Mouse (Mus musculus) CH12.LX (cell line): Measurements from ENCODE around the gene Acox2. TPM values are rescaled to one million over a fixed set of nuclear protein-coding genes. Genes with fewer than 3 reads are reported as not detected.

Experiments
- DNase-seq: peaks from one replicate; pipeline ENCODE4 v3.0.0-alpha.2; 2013; ENCODE audit errors: extremely low read depth
- H3K27ac ChIP-seq: 2 replicates; pipeline ENCODE4 v1.5.1; 2012; ENCODE audit warnings: low read depth, mild to moderate bottlenecking, control low read depth, moderate library complexity; ENCODE audit not compliant: insufficient read depth
- H3K27me3 ChIP-seq: replicated peaks from 2 replicates; pipeline ENCODE3; 2012; ENCODE audit warnings: inconsistent platforms
- H3K36me3 ChIP-seq, 2 experiments: replicated peaks in 1 of 2; 2 replicates each; pipeline versions ENCODE3 to v1.6.1; 2012; ENCODE audit warnings: inconsistent platforms in 1 of 2, low read length in 1 of 2, mild to moderate bottlenecking in 1 of 2, mixed read lengths in 1 of 2, moderate library complexity in 1 of 2; ENCODE audit not compliant: control insufficient read depth in 1 of 2, insufficient read depth in 1 of 2
- H3K4me1 ChIP-seq, 2 experiments: 2 replicates each; pipeline ENCODE4 v1.6.1; 2012; ENCODE audit warnings: inconsistent platforms in 1 of 2, moderate library complexity in 1 of 2; ENCODE audit not compliant: insufficient read depth in 2 of 2, control insufficient read depth in 1 of 2
- H3K4me2 ChIP-seq: 2 replicates; pipeline ENCODE4 v1.6.1; 2012; ENCODE audit warnings: low read depth, mild to moderate bottlenecking, control low read depth; ENCODE audit not compliant: poor library complexity, insufficient read depth, severe bottlenecking
- H3K4me3 ChIP-seq, 3 experiments: fragments of 150-350 bp in 1 of 3; sonication (generic) in 1 of 3; replicated peaks in 1 of 3; 2 replicates each; pipeline versions ENCODE3 to v1.5.1; 2011 to 2012; ENCODE audit warnings: low read depth in 2 of 3, low read length in 2 of 3, mild to moderate bottlenecking in 2 of 3, moderate library complexity in 2 of 3, control low read depth in 1 of 3, improper control_type of control experiment in 1 of 3, inconsistent platforms in 1 of 3, mixed read lengths in 1 of 3; ENCODE audit not compliant: poor library complexity in 1 of 3
- H3K79me2 ChIP-seq: replicated peaks from 2 replicates; pipeline ENCODE4 v1.6.1; 2012; ENCODE audit warnings: mild to moderate bottlenecking, moderate library complexity; ENCODE audit not compliant: control insufficient read depth, poor library complexity, insufficient read depth, severe bottlenecking; ENCODE audit errors: extremely low read depth
- H3K9ac ChIP-seq: 2 replicates; pipeline ENCODE4 v1.6.1; 2012; ENCODE audit warnings: low read depth, mild to moderate bottlenecking, control low read depth, moderate library complexity; ENCODE audit not compliant: insufficient read depth
- H3K9me3 ChIP-seq: replicated peaks from 2 replicates; pipeline ENCODE3; 2012; ENCODE audit warnings: low read length, inconsistent platforms, mixed read lengths
- BHLHE40 ChIP-seq: IDR thresholded peaks from 2 replicates; pipeline ENCODE4 v1.6.1; 2011; ENCODE audit warnings: mild to moderate bottlenecking, low read depth, low read length, improper control_type of control experiment
- CTCF ChIP-seq, 2 experiments: IDR thresholded peaks in 1 of 2; conservative IDR thresholded peaks in 1 of 2; 2 replicates each; pipeline ENCODE4 v1.5.1; 2011 to 2012; ENCODE audit warnings: low read depth in 2 of 2, low read length in 2 of 2, improper control_type of control experiment in 1 of 2, inconsistent platforms in 1 of 2, mild to moderate bottlenecking in 1 of 2, moderate library complexity in 1 of 2
- E2F4 ChIP-seq: IDR thresholded peaks from 2 replicates; pipeline ENCODE4 v1.6.1; 2011; ENCODE audit warnings: low read depth, low read length, improper control_type of control experiment; ENCODE audit not compliant: insufficient replicate concordance
- ELF1 ChIP-seq: IDR thresholded peaks from 2 replicates; pipeline ENCODE4 v1.6.1; 2014; ENCODE audit warnings: low read depth, mild to moderate bottlenecking, inconsistent platforms, low read length, improper control_type of control experiment
- EP300 ChIP-seq: IDR thresholded peaks from 2 replicates; pipeline ENCODE4 v1.6.1; 2011; ENCODE audit warnings: low read length, improper control_type of control experiment
- ETS1 ChIP-seq: conservative IDR thresholded peaks from 2 replicates; pipeline ENCODE4 v1.6.1; 2012; ENCODE audit warnings: low read depth, mild to moderate bottlenecking, inconsistent platforms, low read length, improper control_type of control experiment, moderate library complexity
- GABPA ChIP-seq: IDR thresholded peaks from 2 replicates; pipeline ENCODE4 v1.6.1; 2012; ENCODE audit warnings: low read depth, low read length, improper control_type of control experiment, inconsistent platforms; ENCODE audit not compliant: insufficient replicate concordance
- HCFC1 ChIP-seq: IDR thresholded peaks from 2 replicates; pipeline ENCODE4 v1.6.1; 2012; ENCODE audit warnings: low read depth, mild to moderate bottlenecking, inconsistent platforms, low read length, improper control_type of control experiment
- IRF4 ChIP-seq: IDR thresholded peaks from 2 replicates; pipeline ENCODE4 v1.6.1; 2014; ENCODE audit warnings: low read depth, mild to moderate bottlenecking, inconsistent platforms, low read length, improper control_type of control experiment
- JUN ChIP-seq: IDR thresholded peaks from 2 replicates; pipeline ENCODE4 v1.6.1; 2011; ENCODE audit warnings: low read depth, mild to moderate bottlenecking, low read length, improper control_type of control experiment, moderate library complexity; ENCODE audit not compliant: insufficient read depth
- KAT2A ChIP-seq: IDR thresholded peaks from 2 replicates; pipeline ENCODE4 v1.6.1; 2012; ENCODE audit warnings: low read length, improper control_type of control experiment, inconsistent platforms; ENCODE audit not compliant: insufficient replicate concordance
- MAX ChIP-seq: IDR thresholded peaks from 2 replicates; pipeline ENCODE4 v1.6.1; 2011; ENCODE audit warnings: low read length, improper control_type of control experiment
- MAZ ChIP-seq: IDR thresholded peaks from 2 replicates; pipeline ENCODE4 v1.6.1; 2012; ENCODE audit warnings: low read depth, mild to moderate bottlenecking, inconsistent platforms, low read length, improper control_type of control experiment, moderate library complexity
- MXI1 ChIP-seq: IDR thresholded peaks from 2 replicates; pipeline ENCODE4 v1.6.1; 2011; ENCODE audit warnings: mild to moderate bottlenecking, low read depth, low read length, improper control_type of control experiment
- MYC ChIP-seq: IDR thresholded peaks from 2 replicates; pipeline ENCODE4 v1.6.1; 2011; ENCODE audit warnings: low read depth, mild to moderate bottlenecking, improper control_type of control experiment, low read length
- NELFE ChIP-seq: IDR thresholded peaks from 2 replicates; pipeline ENCODE4 v1.6.1; 2011; ENCODE audit warnings: low read depth, low read length, improper control_type of control experiment
- NRF1 ChIP-seq: IDR thresholded peaks from 2 replicates; pipeline ENCODE4 v1.6.1; 2014; ENCODE audit warnings: low read depth, mild to moderate bottlenecking, inconsistent platforms, low read length, improper control_type of control experiment, moderate library complexity
- RAD21 ChIP-seq: IDR thresholded peaks from 2 replicates; pipeline ENCODE4 v1.6.1; 2011; ENCODE audit warnings: low read depth, mild to moderate bottlenecking, low read length, improper control_type of control experiment, moderate library complexity
- SIN3A ChIP-seq: IDR thresholded peaks from 2 replicates; pipeline ENCODE4 v1.6.1; 2012; ENCODE audit warnings: low read length, improper control_type of control experiment, inconsistent platforms
- SMC3 ChIP-seq: IDR thresholded peaks from 2 replicates; pipeline ENCODE4 v1.6.1; 2011; ENCODE audit warnings: low read depth, low read length, improper control_type of control experiment
- TCF12 ChIP-seq: IDR thresholded peaks from 2 replicates; pipeline ENCODE4 v1.6.1; 2014; ENCODE audit warnings: low read depth, mild to moderate bottlenecking, inconsistent platforms, low read length, improper control_type of control experiment
- UBTF ChIP-seq: IDR thresholded peaks from 2 replicates; pipeline ENCODE4 v1.6.1; 2012; ENCODE audit warnings: low read depth, mild to moderate bottlenecking, inconsistent platforms, low read length, improper control_type of control experiment, moderate library complexity
- USF1 ChIP-seq: IDR thresholded peaks from 2 replicates; pipeline ENCODE4 v1.6.1; 2014; ENCODE audit warnings: low read depth, mild to moderate bottlenecking, inconsistent platforms, low read length, improper control_type of control experiment
- USF2 ChIP-seq: conservative IDR thresholded peaks from 2 replicates; pipeline ENCODE4 v1.6.1; 2011; ENCODE audit warnings: low read depth, low read length, improper control_type of control experiment
- ZC3H11A ChIP-seq: IDR thresholded peaks from 2 replicates; pipeline ENCODE4 v1.6.1; 2012; ENCODE audit warnings: low read depth, mild to moderate bottlenecking, inconsistent platforms, low read length, improper control_type of control experiment
- ZMIZ1 ChIP-seq: IDR thresholded peaks from 2 replicates; pipeline ENCODE4 v1.6.1; 2012; ENCODE audit warnings: low read depth, mild to moderate bottlenecking, inconsistent platforms, low read length, improper control_type of control experiment
- dilution Hi-C: fragments of 300-500 bp; cut with MboI; formaldehyde crosslinking; loops from 2 replicates; pipeline ENCODE4 v1.14.3; 2020; ENCODE audit warnings: low sequenced_read_pairs; ENCODE audit not compliant: extremely low pct_unique_long_range_greater_than_20kb, extremely low pct_ligation_motif_present
- in situ Hi-C: fragments of 300-500 bp; cut with MboI; formaldehyde crosslinking; loops from 3 replicates; pipeline ENCODE4 v1.14.3; 2019; ENCODE audit warnings: low sequenced_read_pairs, low pct_ligation_motif_present, low pct_unique_long_range_greater_than_20kb, mixed read lengths
- polyA plus RNA-seq: library from polyadenylated mRNA; unstranded; fragments of >175 nt; gene quantifications from 2 replicates; pipeline ENCODE4 v1.2.1, GENCODE M21; 2012; ENCODE audit warnings: low read depth; ENCODE audit not compliant: insufficient read length
- total RNA-seq, 2 experiments: library from RNA; depleted of rRNA; stranded (reverse); fragments of 300-350 nt in 1 of 2; fragments of >200 nt in 1 of 2; gene quantifications; 2 replicates each; pipeline ENCODE4 v1.2.3; 2012 to 2014

Gene Acox2
- total and polyA plus RNA-seq, 3 experiments: not detected

GRCm38 (mm10) chr14:8222561-8222960 is 36.6 kb downstream of the Acox2 start:
- Histone ChIP-seq H3K27me3 (no peaks in the 10 kb centered on the region), H3K79me2 (no peaks in the 10 kb centered on the region), H3K4me3 (no peak overlapping the region), H3K4me2 (no peak overlapping the region), H3K9ac (no peak overlapping the region), H3K4me1 (peaks cover 4 to 23% of the 10 kb centered on the region in 2 experiments), H3K9me3 (no peaks in the 10 kb centered on the region), H3K27ac (no peak overlapping the region), H3K36me3 (peaks cover 0 to 4% of the 10 kb centered on the region in 2 experiments)
- DNase-seq: no peak
- TF ChIP-seq MAZ (no peak), JUN (no peak), MAX (no peak), EP300 (no peak), BHLHE40 (no peak), ETS1 (no peak), ZC3H11A (no peak), RAD21 (no peak), ELF1 (no peak), NELFE (no peak), CTCF (conservative IDR thresholded peaks at IDR 0.05 in 1 of 2, IDR thresholded peaks at IDR 0.05 in 1 of 2; ENCODE audit: low read depth in 2 of 2, low read length in 2 of 2) (no peak), UBTF (no peak), ZMIZ1 (no peak), USF1 (no peak), SIN3A (no peak), IRF4 (no peak), MYC (no peak), TCF12 (no peak)
- in situ Hi-C loops: no loop called here
- dilution Hi-C loops: no loop called here

GRCm38 (mm10) chr14:8220912-8221311 is 38.2 kb downstream of the Acox2 start:
- in situ Hi-C loops (no loop called here), dilution Hi-C loops (no loop called here)
- no peaks in the 10 kb centered on the region for H3K79me2 ChIP-seq
- no peak overlapping the region for H3K4me2 ChIP-seq
- no peak for TF ChIP-seq HCFC1
- TF ChIP-seq ZC3H11A: no peak
- no peak for TF ChIP-seq MXI1
- no peak for TF ChIP-seq JUN
- TF ChIP-seq KAT2A: no peak
- no peak for TF ChIP-seq NELFE
- TF ChIP-seq USF2: no peak
- TF ChIP-seq USF1: no peak
- no peak for TF ChIP-seq SMC3
- no peak for TF ChIP-seq GABPA
- TF ChIP-seq E2F4: no peak
- TF ChIP-seq CTCF (conservative IDR thresholded peaks at IDR 0.05 in 1 of 2, IDR thresholded peaks at IDR 0.05 in 1 of 2; ENCODE audit: low read depth in 2 of 2, low read length in 2 of 2): no peak
- no peak for TF ChIP-seq EP300
- no peak for TF ChIP-seq NRF1
- TF ChIP-seq MAX: no peak
- no peak for TF ChIP-seq TCF12
- no peak overlapping the region for H3K27ac ChIP-seq
- no peak overlapping the region for H3K4me3 ChIP-seq
- peaks cover 0 to 4% of the 10 kb centered on the region in 2 experiments for H3K36me3 ChIP-seq
- no peak overlapping the region for H3K9ac ChIP-seq
- DNase-seq: no peak
- peaks cover 2% of the 10 kb centered on the region for H3K27me3 ChIP-seq
- H3K4me1 ChIP-seq: peaks cover 4 to 23% of the 10 kb centered on the region in 2 experiments
- no peaks in the 10 kb centered on the region for H3K9me3 ChIP-seq
